Mouse (Mus musculus): ENCODE measurements around the gene Cops2. TPM values are rescaled to one million over a fixed set of nuclear protein-coding genes. Genes with fewer than 3 reads are reported as not detected.

Cops2 gene
- polyA plus RNA-seq, 1 experiment from 2014 or later = 63.6 TPM

DNA sequence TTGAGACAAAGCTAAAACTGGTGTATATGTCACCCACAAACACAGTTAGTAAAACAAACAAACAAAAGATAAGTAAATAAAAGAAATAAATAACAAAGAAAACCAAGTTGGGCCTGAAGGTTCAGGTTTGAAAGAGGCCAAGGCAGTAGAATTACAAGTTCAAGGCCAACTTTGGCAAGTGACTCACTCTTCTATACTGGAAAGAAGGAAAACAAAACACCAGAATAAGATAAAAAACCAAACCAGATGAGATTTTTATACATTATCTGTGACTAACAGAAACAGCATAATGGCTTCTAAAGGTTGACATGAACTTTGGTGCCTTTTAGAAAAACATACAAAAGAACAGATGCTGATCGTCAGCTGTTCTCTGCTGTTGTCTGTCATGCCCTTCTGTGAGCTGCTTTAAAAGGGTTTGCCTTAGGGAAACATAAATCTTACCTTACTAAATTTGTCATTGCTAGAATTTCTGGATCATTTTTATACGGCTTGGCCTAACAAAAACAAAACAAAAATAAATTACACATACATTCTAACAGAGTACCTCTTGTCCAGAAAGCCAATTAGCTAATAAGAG is 20.1 kb downstream of the Cops2 start:
- H3K4me2 ChIP-seq (ENCODE audit: low read length) = no peak overlapping the region
- no peak overlapping the region for H3K27ac ChIP-seq (ENCODE audit: low read length)
- peaks cover 28% of the 10 kb centered on the region for H3K36me3 ChIP-seq (ENCODE audit: control insufficient read depth, insufficient read depth)
- no peaks in the 10 kb centered on the region for H3K9me3 ChIP-seq (ENCODE audit: control insufficient read depth, low read length)
- WGBS = 82% methylated on average over 2 of the region's 2 CpGs
- H3K4me3 ChIP-seq (replicated peaks; ENCODE audit: low read length) = no peak overlapping the region
- no peak for ATAC-seq
- H3K9ac ChIP-seq (replicated peaks; ENCODE audit: low read depth, low read length) = no peak overlapping the region
- no peaks in the 10 kb centered on the region for H3K27me3 ChIP-seq (replicated peaks; ENCODE audit: control insufficient read depth, insufficient read depth, low read length)
- H3K4me1 ChIP-seq (replicated peaks; ENCODE audit: control insufficient read depth, insufficient read depth, low read length) = no peaks in the 10 kb centered on the region

DNA sequence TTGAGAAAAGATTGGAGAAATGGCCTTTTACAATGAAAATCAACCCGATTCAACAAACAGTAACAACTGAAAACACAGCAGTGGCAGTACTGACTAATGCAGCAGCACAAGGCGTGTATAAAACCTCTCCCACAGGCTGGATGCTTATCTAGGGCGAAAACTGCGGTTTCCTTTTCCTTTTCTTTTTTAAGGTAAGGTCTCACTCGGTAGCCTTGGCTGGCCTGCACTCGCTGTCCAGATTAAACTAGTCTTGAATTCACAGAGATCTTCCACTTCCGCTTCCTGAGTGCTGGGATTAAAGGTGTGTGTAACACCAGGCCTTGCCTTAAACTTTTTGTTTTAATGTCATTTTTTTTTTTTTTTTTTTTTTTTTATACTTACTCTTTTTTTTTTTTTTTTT is 20.8 kb downstream of the Cops2 start:
- peaks cover 29% of the 10 kb centered on the region for H3K36me3 ChIP-seq (ENCODE audit: control insufficient read depth, insufficient read depth)
- H3K9ac ChIP-seq (replicated peaks; ENCODE audit: low read depth, low read length) = no peak overlapping the region
- no peak overlapping the region for H3K4me2 ChIP-seq (ENCODE audit: low read length)
- H3K4me3 ChIP-seq (replicated peaks; ENCODE audit: low read length) = no peak overlapping the region
- H3K9me3 ChIP-seq (ENCODE audit: control insufficient read depth, low read length) = no peaks in the 10 kb centered on the region
- no peak for ATAC-seq
- no peaks in the 10 kb centered on the region for H3K4me1 ChIP-seq (replicated peaks; ENCODE audit: control insufficient read depth, insufficient read depth, low read length)
- H3K27me3 ChIP-seq (replicated peaks; ENCODE audit: control insufficient read depth, insufficient read depth, low read length) = no peaks in the 10 kb centered on the region
- no peak overlapping the region for H3K27ac ChIP-seq (ENCODE audit: low read length)
- WGBS = 95% methylated on average over 7 of the region's 7 CpGs

DNA sequence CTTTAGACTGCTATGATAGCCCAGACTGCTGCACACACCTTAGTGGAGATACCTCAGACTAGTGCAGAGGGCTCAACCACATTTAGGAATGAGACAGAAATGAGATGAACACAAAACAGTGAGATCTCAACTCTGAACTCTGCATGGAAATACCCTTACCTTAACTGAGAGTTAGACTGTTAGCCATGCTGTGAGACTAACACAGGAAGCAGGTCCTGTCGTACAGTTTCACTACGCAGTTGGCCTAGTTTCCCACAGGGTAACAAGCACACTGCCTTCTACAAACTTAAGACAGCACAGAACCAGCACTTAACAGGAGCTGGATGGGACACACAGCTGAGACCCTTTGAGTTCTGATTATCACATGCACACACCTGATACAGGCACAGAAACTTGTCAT is 29.0 kb downstream of the Cops2 start:
- whole genome bisulfite sequencing = 94% methylated on average over 2 of the region's 2 CpGs
- no peaks in the 10 kb centered on the region for H3K9me3 ChIP-seq (ENCODE audit: control insufficient read depth, low read length)
- peaks cover 11% of the 10 kb centered on the region; the same call in 1 of the 2 replicates for H3K36me3 ChIP-seq (ENCODE audit: control insufficient read depth, insufficient read depth)
- H3K4me3 ChIP-seq (replicated peaks; ENCODE audit: low read length) = no peak overlapping the region
- no peak overlapping the region for H3K4me2 ChIP-seq (ENCODE audit: low read length)
- H3K27ac ChIP-seq (ENCODE audit: low read length) = no peak overlapping the region
- H3K4me1 ChIP-seq (replicated peaks; ENCODE audit: control insufficient read depth, insufficient read depth, low read length) = no peaks in the 10 kb centered on the region
- no peaks in the 10 kb centered on the region for H3K27me3 ChIP-seq (replicated peaks; ENCODE audit: control insufficient read depth, insufficient read depth, low read length)
- ATAC-seq = no peak
- H3K9ac ChIP-seq (replicated peaks; ENCODE audit: low read depth, low read length) = no peak overlapping the region

DNA sequence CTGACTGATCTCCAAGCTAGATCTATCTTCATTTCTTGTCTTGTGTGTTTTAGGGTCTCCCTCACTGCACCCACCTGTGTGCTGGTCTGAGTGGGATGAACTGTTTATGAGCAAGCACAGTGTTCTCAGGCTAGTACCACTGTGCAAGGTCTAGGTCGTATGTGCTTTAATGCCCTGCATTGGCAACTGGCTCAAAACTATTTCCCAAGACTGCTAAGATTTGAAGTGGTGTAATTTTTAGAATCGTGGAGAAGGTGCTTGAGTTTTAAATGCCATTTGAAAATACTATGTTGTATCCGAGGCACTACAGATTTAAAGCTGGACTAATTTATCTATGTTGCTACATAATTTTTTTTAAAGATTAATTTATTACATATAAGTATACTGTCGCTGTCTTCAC is 31.0 kb downstream of the Cops2 start:
- peaks cover 6% of the 10 kb centered on the region; the same call in 1 of the 2 replicates for H3K36me3 ChIP-seq (ENCODE audit: control insufficient read depth, insufficient read depth)
- no peak overlapping the region for H3K4me2 ChIP-seq (ENCODE audit: low read length)
- H3K4me3 ChIP-seq (replicated peaks; ENCODE audit: low read length) = no peak overlapping the region
- WGBS = 88% methylated on average over 4 of the region's 4 CpGs
- H3K27me3 ChIP-seq (replicated peaks; ENCODE audit: control insufficient read depth, insufficient read depth, low read length) = no peaks in the 10 kb centered on the region
- H3K9ac ChIP-seq (replicated peaks; ENCODE audit: low read depth, low read length) = no peak overlapping the region
- no peaks in the 10 kb centered on the region for H3K9me3 ChIP-seq (ENCODE audit: control insufficient read depth, low read length)
- no peaks in the 10 kb centered on the region for H3K4me1 ChIP-seq (replicated peaks; ENCODE audit: control insufficient read depth, insufficient read depth, low read length)
- no peak for ATAC-seq
- no peak overlapping the region for H3K27ac ChIP-seq (ENCODE audit: low read length)

DNA sequence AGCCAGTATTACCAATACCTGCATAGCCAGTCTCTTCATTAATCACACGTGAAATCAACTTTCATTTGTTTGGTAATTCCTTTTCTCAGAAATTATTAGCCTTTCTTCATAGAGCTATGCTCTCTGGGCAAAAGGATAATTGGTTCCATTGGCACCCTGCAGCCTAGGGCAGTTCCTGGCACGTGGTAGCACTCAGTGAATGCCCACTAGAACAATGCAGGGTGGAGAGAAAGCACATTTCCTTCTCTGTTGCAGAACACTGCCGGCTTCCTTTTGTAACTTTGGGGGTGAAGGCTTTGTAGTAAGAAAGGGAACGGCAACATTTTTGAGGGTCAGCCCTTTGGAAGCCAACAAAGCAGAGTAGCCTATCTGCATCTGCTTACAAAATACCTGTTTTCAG is 32.7 kb downstream of the Cops2 start:
- Histone ChIP-seq H3K27me3 (replicated peaks; ENCODE audit: control insufficient read depth, insufficient read depth, low read length) (no peaks in the 10 kb centered on the region), H3K4me1 (replicated peaks; ENCODE audit: control insufficient read depth, insufficient read depth, low read length) (no peaks in the 10 kb centered on the region), H3K9me3 (ENCODE audit: control insufficient read depth, low read length) (no peaks in the 10 kb centered on the region), H3K9ac (replicated peaks; ENCODE audit: low read depth, low read length) (no peak overlapping the region), H3K4me2 (ENCODE audit: low read length) (no peak overlapping the region), H3K4me3 (replicated peaks; ENCODE audit: low read length) (no peak overlapping the region), H3K36me3 (ENCODE audit: control insufficient read depth, insufficient read depth) (no peaks in the 10 kb centered on the region), H3K27ac (ENCODE audit: low read length) (no peak overlapping the region)
- 29% methylated on average over 4 of the region's 4 CpGs for WGBS
- ATAC-seq = no peak

DNA sequence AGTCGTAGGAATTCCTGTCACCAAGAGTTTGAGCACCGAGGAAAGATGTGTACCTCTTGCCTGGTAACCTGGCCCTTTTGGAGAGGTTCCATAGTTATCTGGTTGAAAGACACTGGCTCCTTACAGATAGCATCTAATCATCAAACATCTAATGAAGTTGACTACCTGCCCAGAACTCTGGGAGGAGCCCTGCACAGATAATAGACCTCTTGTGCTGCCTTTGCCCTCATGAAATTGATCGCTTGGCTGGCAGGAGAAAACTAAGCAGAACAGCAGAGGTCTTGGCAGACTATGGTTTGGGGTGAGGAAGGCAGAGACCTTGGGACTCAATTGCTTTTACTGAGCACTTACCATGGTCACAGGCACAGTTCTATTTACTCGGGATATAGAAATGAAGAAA is 38.5 kb downstream of the Cops2 start:
- no peak for ATAC-seq
- no peak overlapping the region for H3K27ac ChIP-seq (ENCODE audit: low read length)
- no peak overlapping the region for H3K9ac ChIP-seq (replicated peaks; ENCODE audit: low read depth, low read length)
- H3K4me3 ChIP-seq (replicated peaks; ENCODE audit: low read length) = no peak overlapping the region
- no peaks in the 10 kb centered on the region for H3K36me3 ChIP-seq (ENCODE audit: control insufficient read depth, insufficient read depth)
- no peaks in the 10 kb centered on the region for H3K27me3 ChIP-seq (replicated peaks; ENCODE audit: control insufficient read depth, insufficient read depth, low read length)
- WGBS = 85% methylated on average over 4 of the region's 4 CpGs
- H3K9me3 ChIP-seq (ENCODE audit: control insufficient read depth, low read length) = no peaks in the 10 kb centered on the region
- H3K4me1 ChIP-seq (replicated peaks; ENCODE audit: control insufficient read depth, insufficient read depth, low read length) = no peaks in the 10 kb centered on the region
- no peak overlapping the region for H3K4me2 ChIP-seq (ENCODE audit: low read length)

DNA sequence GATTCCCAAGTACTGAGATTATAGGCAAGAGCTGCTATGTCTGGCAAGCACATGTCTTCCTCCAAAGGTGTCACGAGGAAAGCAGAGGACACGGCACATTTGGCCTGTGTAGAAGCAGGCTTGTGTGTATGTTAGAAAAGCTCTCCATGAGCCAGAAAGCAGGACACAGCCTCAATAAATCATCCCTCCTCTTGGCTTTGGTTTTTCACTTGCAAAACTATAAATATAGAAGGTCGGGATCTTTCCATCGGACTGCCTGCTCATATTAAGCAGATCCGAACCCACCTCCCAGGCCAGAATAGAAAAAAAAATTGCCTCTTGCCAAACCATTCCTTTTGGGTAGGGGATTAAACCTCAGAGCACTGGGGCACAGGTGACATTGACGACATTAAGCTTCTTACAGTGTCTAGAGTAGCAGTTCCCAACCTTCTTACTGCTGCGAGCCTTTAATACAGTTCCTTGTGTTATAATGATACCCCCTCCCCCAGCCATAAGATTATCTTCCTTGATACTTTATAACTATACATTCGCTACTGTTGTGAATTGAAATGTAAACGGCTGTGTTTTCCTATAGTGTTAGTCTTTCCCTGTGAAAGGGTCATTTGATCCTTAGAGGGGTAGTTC is 44.9 kb downstream of the Cops2 start:
- Histone ChIP-seq H3K36me3 (ENCODE audit: control insufficient read depth, insufficient read depth) (no peaks in the 10 kb centered on the region), H3K27me3 (replicated peaks; ENCODE audit: control insufficient read depth, insufficient read depth, low read length) (no peaks in the 10 kb centered on the region), H3K4me2 (ENCODE audit: low read length) (no peak overlapping the region), H3K9me3 (ENCODE audit: control insufficient read depth, low read length) (no peaks in the 10 kb centered on the region), H3K4me1 (replicated peaks; ENCODE audit: control insufficient read depth, insufficient read depth, low read length) (no peaks in the 10 kb centered on the region; the same call in 1 of the 2 replicates), H3K4me3 (replicated peaks; ENCODE audit: low read length) (no peak overlapping the region), H3K9ac (replicated peaks; ENCODE audit: low read depth, low read length) (no peak overlapping the region), H3K27ac (ENCODE audit: low read length) (no peak overlapping the region)
- no peak for ATAC-seq
- 74% methylated on average over 9 of the region's 9 CpGs for WGBS

DNA sequence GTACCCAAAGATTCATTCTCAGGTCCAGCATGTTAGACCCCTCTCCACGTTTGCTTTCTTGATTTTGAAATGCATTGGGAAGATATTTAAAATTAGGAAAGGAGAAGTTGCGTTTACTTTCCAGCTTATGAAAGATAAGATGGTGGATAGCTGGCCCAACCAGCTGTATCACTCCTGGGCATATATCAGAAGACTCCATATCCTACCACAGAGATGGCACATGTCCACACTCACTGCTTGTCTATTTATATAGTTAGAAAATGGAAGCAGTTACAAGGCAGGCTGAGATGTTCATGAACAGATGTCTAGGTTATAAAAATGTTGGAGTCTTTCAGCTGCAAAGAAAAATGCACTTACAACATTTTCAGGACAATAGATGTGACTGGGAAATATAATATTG is 47.6 kb downstream of the Cops2 start:
- no peak for ATAC-seq
- Histone ChIP-seq H3K4me1 (replicated peaks; ENCODE audit: control insufficient read depth, insufficient read depth, low read length) (no peaks in the 10 kb centered on the region; the same call in 1 of the 2 replicates), H3K27ac (ENCODE audit: low read length) (no peak overlapping the region), H3K9me3 (ENCODE audit: control insufficient read depth, low read length) (no peaks in the 10 kb centered on the region), H3K4me2 (ENCODE audit: low read length) (no peak overlapping the region), H3K27me3 (replicated peaks; ENCODE audit: control insufficient read depth, insufficient read depth, low read length) (no peaks in the 10 kb centered on the region), H3K36me3 (ENCODE audit: control insufficient read depth, insufficient read depth) (no peaks in the 10 kb centered on the region), H3K9ac (replicated peaks; ENCODE audit: low read depth, low read length) (no peak overlapping the region), H3K4me3 (replicated peaks; ENCODE audit: low read length) (no peak overlapping the region)
- WGBS = 94% methylated on average over 2 of the region's 2 CpGs

DNA sequence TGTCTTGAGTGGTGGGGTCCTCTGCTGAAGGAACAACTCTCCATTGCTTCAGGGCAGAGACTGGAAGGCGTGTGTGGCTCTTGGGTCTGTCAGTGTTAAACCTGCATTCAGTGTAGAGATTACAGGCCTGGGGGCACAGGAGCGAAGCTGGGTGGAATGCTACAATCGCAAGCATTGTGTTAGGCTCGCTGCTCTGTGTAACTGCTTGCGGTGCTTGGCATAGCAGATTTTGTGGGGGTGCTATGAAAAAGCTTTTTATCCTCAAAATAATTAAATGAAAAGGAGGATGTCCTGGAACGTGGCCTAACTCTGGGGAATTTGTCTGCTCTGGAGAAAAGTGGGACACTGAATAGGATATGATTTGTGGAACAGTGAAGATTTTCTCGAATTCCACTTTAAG is 49.4 kb downstream of the Cops2 start:
- no peak overlapping the region for H3K27ac ChIP-seq (ENCODE audit: low read length)
- H3K9me3 ChIP-seq (ENCODE audit: control insufficient read depth, low read length) = no peaks in the 10 kb centered on the region
- H3K4me1 ChIP-seq (replicated peaks; ENCODE audit: control insufficient read depth, insufficient read depth, low read length) = no peaks in the 10 kb centered on the region; the same call in 1 of the 2 replicates
- ATAC-seq = no peak
- WGBS = 53% methylated on average over 7 of the region's 7 CpGs
- H3K4me3 ChIP-seq (replicated peaks; ENCODE audit: low read length) = no peak overlapping the region
- no peak overlapping the region for H3K4me2 ChIP-seq (ENCODE audit: low read length)
- no peaks in the 10 kb centered on the region for H3K27me3 ChIP-seq (replicated peaks; ENCODE audit: control insufficient read depth, insufficient read depth, low read length)
- H3K36me3 ChIP-seq (ENCODE audit: control insufficient read depth, insufficient read depth) = no peaks in the 10 kb centered on the region
- no peak overlapping the region for H3K9ac ChIP-seq (replicated peaks; ENCODE audit: low read depth, low read length)

DNA sequence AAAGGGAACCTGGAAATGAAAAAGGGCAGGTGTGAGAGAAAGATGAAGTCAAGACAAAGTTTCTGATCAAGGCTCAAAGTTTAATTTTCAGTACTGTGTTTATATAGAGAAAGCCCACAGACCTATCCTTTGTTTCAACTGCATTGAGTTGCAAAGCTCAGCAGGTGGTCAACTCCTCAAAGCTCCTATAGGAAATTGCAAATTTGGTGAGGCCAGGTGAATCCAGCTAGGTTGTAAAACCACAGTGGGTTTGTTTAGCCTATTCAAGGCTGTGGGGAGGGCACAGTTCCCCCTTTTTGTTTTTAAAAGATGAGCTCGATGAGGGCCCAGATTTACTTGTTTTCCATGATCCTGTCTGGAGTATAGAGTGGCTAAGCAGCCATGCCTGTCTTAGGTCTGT is 53.1 kb downstream of the Cops2 start:
- 45% methylated on average over 1 of the region's 1 CpGs for WGBS
- H3K4me2 ChIP-seq (ENCODE audit: low read length) = no peak overlapping the region
- no peak for ATAC-seq
- no peak overlapping the region for H3K9ac ChIP-seq (replicated peaks; ENCODE audit: low read depth, low read length)
- no peak overlapping the region for H3K4me3 ChIP-seq (replicated peaks; ENCODE audit: low read length)
- no peaks in the 10 kb centered on the region; the same call in 1 of the 2 replicates for H3K4me1 ChIP-seq (replicated peaks; ENCODE audit: control insufficient read depth, insufficient read depth, low read length)
- no peaks in the 10 kb centered on the region for H3K9me3 ChIP-seq (ENCODE audit: control insufficient read depth, low read length)
- no peak overlapping the region for H3K27ac ChIP-seq (ENCODE audit: low read length)
- no peaks in the 10 kb centered on the region for H3K36me3 ChIP-seq (ENCODE audit: control insufficient read depth, insufficient read depth)
- no peaks in the 10 kb centered on the region for H3K27me3 ChIP-seq (replicated peaks; ENCODE audit: control insufficient read depth, insufficient read depth, low read length)

Data from forebrain, embryonic 16.5 days (tissue).